Mouse (Mus musculus): ENCODE results near the gene Olfr1410. TPM values are rescaled to one million over a fixed set of nuclear protein-coding genes. Genes with fewer than 3 reads are reported as not detected.

The Olfr1410 gene
- total and polyA plus RNA-seq, 3 experiments, result not detected

- no peak overlapping the region for H3K4me3 ChIP-seq (ENCODE audit: control insufficient read depth in 1 of 2, insufficient read depth in 1 of 2, low read depth in 2 of 2, low read length in 2 of 2)
- DNase-seq (ENCODE audit: low read depth, low spot score), result no peak
- TF ChIP-seq NRF1 (IDR thresholded peaks at IDR 0.05; ENCODE audit: insufficient read depth, low read depth, low read length, poor library complexity, severe bottlenecking) (no peak), USF2 (IDR thresholded peaks at IDR 0.05; ENCODE audit: borderline replicate concordance in 1 of 2, insufficient read depth in 1 of 2, low read depth in 1 of 2, low read length in 2 of 2) (no peak), MAX (IDR thresholded peaks at IDR 0.05; ENCODE audit: low read length) (no peak), USF1 (IDR thresholded peaks at IDR 0.05; ENCODE audit: low read depth, low read length) (no peak), SIN3A (IDR thresholded peaks at IDR 0.05; ENCODE audit: low read length) (no peak), ELF1 (IDR thresholded peaks at IDR 0.05; ENCODE audit: low read depth, low read length) (no peak), JUND (IDR thresholded peaks at IDR 0.05; ENCODE audit: low read depth, low read length) (no peak), POLR2AphosphoS2 (IDR thresholded peaks at IDR 0.05; ENCODE audit: low read length) (no peak), TCF12 (IDR thresholded peaks at IDR 0.05; ENCODE audit: low read depth, low read length) (no peak), SMC3 (IDR thresholded peaks at IDR 0.05; ENCODE audit: low read depth, low read length) (no peak), BHLHE40 (IDR thresholded peaks at IDR 0.05; ENCODE audit: borderline replicate concordance, low read depth, low read length) (no peak), CHD2 (IDR thresholded peaks at IDR 0.05; ENCODE audit: low read length) (no peak), POLR2A (IDR thresholded peaks at IDR 0.05; ENCODE audit: control insufficient read depth in 1 of 2, insufficient read depth in 1 of 2, low read depth in 1 of 2, low read length in 2 of 2, poor library complexity in 1 of 2) (no peak), GABPA (IDR thresholded peaks at IDR 0.05; ENCODE audit: low read depth, low read length) (no peak), TAL1 (IDR thresholded peaks at IDR 0.05; ENCODE audit: low read length) (no peak)
- H3K79me2 ChIP-seq (ENCODE audit: control insufficient read depth, insufficient read depth, low read length, poor library complexity), result no peaks in the 10 kb centered on the region
- no peaks in the 10 kb centered on the region for H3K4me1 ChIP-seq (ENCODE audit: control insufficient read depth in 1 of 2, insufficient read depth in 2 of 2, low read length in 2 of 2)
- H3K27me3 ChIP-seq (ENCODE audit: control insufficient read depth in 1 of 2, insufficient read depth in 2 of 2, low read length in 2 of 2), result no peaks in the 10 kb centered on the region
- H3K9me3 ChIP-seq (replicated peaks; ENCODE audit: insufficient read depth, low read length), result no peaks in the 10 kb centered on the region
- no peaks in the 10 kb centered on the region for H3K36me3 ChIP-seq (ENCODE audit: control insufficient read depth in 1 of 2, insufficient read depth in 2 of 2, low read length in 2 of 2)
- H3K9ac ChIP-seq (ENCODE audit: control insufficient read depth, low read depth, low read length, poor library complexity, severe bottlenecking), result no peak overlapping the region
- no peak overlapping the region for H3K27ac ChIP-seq (ENCODE audit: control insufficient read depth, low read depth, low read length)
Measured at GRCm38 (mm10) chr1:92616046-92616445, 10.5 kb downstream of the Olfr1410 start.

GRCm38 (mm10) chr1:92617488-92617887 lies 11.9 kb downstream of the Olfr1410 start, which contains the start of gene Olfr12:
TSS of gene Olfr12 (plus strand) at chr1:92617788.
- Histone ChIP-seq H3K27me3 (ENCODE audit: control insufficient read depth in 1 of 2, insufficient read depth in 2 of 2, low read length in 2 of 2) (no peaks in the 10 kb centered on the region), H3K27ac (ENCODE audit: control insufficient read depth, low read depth, low read length) (no peak within 1 kb of the TSS), H3K4me1 (ENCODE audit: control insufficient read depth in 1 of 2, insufficient read depth in 2 of 2, low read length in 2 of 2) (no peaks in the 10 kb centered on the region), H3K9ac (ENCODE audit: control insufficient read depth, low read depth, low read length, poor library complexity, severe bottlenecking) (no peak within 1 kb of the TSS), H3K4me3 (ENCODE audit: control insufficient read depth in 1 of 2, insufficient read depth in 1 of 2, low read depth in 2 of 2, low read length in 2 of 2) (no peak within 1 kb of the TSS), H3K9me3 (replicated peaks; ENCODE audit: insufficient read depth, low read length) (no peaks in the 10 kb centered on the region), H3K79me2 (ENCODE audit: control insufficient read depth, insufficient read depth, low read length, poor library complexity) (no peaks in the 10 kb centered on the region), H3K36me3 (ENCODE audit: control insufficient read depth in 1 of 2, insufficient read depth in 2 of 2, low read length in 2 of 2) (no peaks in the 10 kb centered on the region)
- no peak for DNase-seq (ENCODE audit: low read depth, low spot score)
- no peak for TF ChIP-seq KAT2A (conservative IDR thresholded peaks at IDR 0.05; ENCODE audit: low read depth, low read length)
- TF ChIP-seq MAZ (IDR thresholded peaks at IDR 0.05; ENCODE audit: low read depth, low read length), result no peak
- no peak for TF ChIP-seq SIN3A (IDR thresholded peaks at IDR 0.05; ENCODE audit: low read length)
- no peak for TF ChIP-seq CTCF (IDR thresholded peaks at IDR 0.05 in 2 of 3, conservative IDR thresholded peaks at IDR 0.05 in 1 of 3; ENCODE audit: control insufficient read depth in 1 of 3, insufficient read depth in 1 of 3, low read depth in 2 of 3, low read length in 3 of 3, poor library complexity in 1 of 3, severe bottlenecking in 1 of 3)
- TF ChIP-seq E2F4 (IDR thresholded peaks at IDR 0.05; ENCODE audit: borderline replicate concordance, low read depth, low read length), result no peak
